Mouse (Mus musculus): ENCODE data around the gene Vcl.

Gene Vcl

DNA sequence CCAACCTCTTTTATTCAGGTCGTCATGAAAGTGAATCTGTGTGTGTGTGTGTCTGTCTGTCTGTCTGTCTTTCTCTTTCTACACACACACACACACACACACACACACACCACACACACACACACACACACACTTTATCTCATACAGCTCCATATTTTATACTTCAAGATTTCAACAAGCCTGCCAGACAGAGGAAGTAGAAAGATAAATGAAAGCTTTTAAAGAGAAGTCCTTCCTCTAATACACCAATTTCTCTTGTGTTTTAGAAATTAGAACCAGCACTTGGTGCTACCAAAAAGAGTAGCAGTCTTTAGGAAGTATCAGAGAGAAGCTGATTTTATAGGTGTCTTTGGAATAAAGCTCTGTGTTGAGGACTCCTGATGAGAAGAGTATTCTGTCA lies 9.7 kb downstream of the Vcl start:
- DNase-seq (ENCODE audit: low spot score in 2 of 2), result no peak

DNA sequence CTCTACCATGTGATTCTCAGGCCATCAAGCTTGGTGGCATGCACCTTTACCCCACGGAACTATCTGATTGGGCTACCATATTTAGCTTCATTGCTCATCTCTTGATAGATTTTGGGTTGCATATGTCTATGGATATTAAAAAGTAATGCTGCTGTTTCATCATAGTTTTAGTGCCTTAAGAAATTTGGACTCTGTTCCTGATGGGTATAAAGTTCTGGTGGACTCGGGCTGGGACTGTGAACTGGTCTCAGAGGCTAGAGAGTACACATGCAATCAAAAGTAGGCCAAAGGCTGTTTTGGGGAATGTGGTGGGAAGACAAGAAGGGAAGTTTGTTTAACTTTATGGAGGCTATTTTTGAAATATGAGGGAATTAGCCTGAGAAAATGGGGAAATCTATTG lies 16.1 kb downstream of the Vcl start:
- DNase-seq (ENCODE audit: low spot score in 2 of 2), result no peak

DNA sequence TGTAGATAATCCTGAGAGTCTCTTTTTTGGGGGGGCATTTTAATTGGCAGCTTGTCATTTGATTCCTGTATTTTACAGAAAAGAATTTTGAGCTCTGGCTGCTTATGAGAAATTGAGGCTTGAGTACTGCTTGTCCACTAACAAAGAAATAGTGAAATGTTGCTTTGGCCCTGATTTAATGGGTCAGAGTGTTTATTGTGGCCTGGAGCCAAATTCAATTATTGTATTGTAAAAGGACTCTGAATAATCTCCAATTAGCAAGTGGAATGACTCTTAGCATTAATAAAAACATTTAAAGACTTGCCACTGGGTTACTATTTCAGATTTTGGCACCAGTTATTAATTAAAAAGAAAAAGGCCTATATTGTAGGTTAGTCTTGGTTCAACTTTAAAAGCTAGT lies 26.8 kb downstream of the Vcl start:
- DNase-seq (ENCODE audit: low spot score in 2 of 2), result no peak

DNA sequence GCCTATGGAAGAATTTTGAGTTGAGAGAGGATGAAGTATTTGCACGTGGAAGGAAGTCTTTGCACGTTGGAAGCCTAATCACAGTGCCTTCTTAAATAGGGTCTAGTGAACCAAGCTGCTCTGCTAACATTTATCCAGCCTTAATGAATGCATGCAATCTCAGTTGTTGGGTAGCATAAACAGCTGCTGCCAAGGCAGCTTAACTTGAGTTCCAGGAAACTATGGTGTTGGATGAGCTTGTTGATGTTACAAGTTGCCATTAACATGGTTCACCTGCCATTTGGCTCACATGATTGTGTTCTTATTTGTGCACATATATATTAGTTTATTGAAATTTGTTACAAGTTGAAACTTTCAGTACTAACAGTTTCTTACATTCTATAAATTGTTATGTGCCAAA lies 29.8 kb downstream of the Vcl start:
- no peak for DNase-seq (ENCODE audit: low spot score in 2 of 2)

DNA sequence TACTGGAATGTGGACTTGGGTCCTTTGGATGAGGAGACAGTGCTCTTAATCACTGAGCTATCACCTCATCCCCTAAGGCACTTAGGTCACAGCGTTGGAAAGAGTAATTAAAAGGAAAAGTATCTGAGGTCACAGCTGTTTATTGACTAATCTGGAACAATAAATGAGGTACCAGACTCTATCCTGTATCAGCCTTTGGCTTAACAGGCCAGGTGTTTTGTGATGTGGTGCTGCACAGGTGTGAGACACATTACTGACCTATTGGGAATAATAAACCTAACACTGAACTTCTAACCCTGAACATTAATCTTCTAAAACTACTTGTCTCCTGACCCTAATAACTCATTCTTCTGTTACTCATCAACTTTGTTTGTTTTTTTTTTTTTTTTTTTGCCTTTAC lies 33.3 kb downstream of the Vcl start:
- DNase-seq (ENCODE audit: low spot score in 2 of 2), result no peak

DNA sequence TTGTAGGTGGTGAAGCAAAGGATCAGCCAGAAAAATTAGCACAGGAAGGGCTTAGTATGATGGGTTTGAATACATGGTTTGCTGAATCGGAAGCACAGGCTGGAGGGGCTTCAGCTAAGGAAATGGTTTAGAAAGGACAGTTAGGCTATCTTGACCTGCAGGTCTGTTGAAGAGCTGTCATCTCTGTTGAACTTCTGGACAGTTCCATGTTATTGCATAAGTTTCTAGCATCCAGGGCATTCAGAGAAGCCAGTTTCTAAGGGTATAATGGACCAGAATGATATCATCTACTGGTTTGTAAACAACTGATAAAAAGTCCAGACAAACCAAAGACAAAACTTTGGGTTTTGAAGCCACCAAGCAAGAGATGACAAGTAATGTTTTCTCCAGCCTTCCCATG lies 33.7 kb downstream of the Vcl start:
- DNase-seq (ENCODE audit: low spot score in 2 of 2), result no peak

DNA sequence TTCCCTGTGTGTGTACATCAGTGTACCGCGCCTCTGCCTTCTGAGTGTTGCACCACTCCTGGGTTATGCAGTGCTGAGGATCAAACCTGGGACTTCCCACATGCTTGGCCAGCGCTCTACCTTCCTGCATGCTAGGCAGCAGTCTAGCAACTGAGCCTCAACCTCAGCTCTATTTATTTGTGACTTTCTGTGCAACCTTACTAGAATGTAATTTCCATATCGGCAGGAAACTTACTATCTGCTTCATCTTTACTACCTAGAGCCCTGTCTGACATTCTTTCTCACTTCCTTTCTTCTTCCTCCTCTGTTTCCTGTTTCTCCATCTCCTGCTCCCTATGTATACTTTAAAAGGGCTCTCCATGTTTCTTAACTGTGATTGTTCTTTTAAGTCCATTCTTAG lies 34.7 kb downstream of the Vcl start:
- DNase-seq (ENCODE audit: low spot score in 2 of 2), result no peak

DNA sequence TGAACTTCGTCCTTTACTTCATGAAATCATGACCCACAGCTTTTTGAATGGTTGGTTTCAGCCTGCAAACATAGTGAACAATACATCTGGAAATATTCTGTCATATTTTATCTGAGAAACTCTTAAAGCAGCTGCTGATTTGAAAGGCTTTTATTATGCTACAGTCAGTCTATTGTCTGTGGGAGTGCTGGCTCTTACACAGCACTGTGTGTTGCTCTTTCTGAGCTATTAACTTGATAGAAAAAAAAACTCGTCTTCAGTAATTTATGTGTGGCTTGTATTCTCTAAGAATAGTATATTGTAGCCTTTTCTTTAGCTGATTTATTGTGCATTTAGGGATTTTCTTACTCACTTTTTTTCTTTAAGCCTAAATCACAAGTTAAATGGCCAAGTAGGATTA lies 35.1 kb downstream of the Vcl start:
- no peak for DNase-seq (ENCODE audit: low spot score in 2 of 2)

DNA sequence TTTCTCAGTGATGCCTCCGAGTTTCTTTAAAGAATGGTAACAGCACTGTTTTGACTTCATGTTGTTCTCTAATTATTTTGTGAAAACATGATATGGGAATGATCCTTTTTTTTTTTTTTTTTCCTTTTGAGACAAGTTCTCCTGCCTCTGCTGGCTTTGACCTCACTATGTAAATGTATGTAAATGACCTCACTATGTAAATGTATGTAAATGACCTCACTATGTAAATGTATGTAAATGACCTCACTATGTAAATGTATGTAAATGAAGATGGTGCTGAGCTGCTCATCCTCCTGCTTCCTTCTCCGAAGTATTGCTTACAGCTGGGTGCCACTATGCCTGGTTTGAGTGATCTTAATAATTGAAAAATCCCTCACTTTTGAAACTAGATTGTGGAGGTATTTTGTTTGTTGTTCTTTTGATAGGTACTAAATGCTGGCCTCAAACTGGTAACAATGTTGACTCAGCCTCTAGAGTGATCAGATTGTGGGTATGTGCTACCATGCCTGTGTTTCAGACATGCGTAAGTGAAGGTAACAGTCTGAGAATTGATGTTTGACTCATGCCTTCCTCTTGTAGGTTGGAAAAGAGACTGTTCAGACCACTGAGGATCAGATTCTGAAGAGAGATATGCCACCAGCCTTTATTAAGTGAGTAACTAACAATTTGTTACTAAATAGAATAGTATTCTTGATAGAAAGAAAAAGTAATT lies 37.9 kb downstream of the Vcl start:
- DNase-seq (ENCODE audit: low spot score in 2 of 2), result no peak

DNA sequence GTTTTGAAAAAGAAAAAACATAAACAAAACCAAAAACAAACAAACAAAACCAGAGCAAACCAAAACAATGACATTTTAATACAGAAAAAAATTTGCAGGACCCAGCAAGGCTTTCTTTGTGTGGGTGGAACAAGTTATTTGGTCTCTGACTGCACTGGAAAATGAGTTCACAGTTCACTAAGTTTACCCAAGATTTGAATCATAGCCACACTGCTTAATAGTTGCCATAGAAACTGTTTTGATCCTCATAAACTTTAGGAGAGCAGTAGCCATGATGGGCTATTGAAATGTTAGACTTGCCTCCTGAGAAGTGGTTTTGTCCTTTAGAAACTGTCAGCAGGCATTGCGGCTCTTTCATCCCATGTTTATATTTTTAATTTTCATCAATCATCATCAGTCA lies 39.9 kb downstream of the Vcl start:
- no peak for DNase-seq (ENCODE audit: low spot score in 2 of 2)

DNA sequence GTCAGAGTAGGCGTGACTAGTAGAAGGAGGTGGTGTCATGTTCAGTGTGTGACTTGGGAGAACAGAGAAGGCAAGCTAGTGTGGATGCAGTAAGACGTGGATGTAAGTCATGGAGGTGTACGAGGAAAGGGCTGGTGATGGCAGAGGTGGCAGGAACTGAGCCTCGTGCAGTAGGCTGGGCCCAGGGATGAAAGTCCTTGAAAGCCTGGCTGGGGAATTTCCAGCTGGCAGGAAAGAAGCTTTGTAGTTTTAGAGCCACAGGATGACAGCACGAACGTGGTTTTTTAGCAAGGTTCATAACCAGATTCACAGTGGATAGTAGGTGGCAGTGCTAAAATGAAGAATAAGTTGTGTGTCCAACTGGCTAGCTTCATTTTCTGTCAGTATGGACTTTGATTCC lies 41.2 kb downstream of the Vcl start:
- no peak for DNase-seq (ENCODE audit: low spot score in 2 of 2)

DNA sequence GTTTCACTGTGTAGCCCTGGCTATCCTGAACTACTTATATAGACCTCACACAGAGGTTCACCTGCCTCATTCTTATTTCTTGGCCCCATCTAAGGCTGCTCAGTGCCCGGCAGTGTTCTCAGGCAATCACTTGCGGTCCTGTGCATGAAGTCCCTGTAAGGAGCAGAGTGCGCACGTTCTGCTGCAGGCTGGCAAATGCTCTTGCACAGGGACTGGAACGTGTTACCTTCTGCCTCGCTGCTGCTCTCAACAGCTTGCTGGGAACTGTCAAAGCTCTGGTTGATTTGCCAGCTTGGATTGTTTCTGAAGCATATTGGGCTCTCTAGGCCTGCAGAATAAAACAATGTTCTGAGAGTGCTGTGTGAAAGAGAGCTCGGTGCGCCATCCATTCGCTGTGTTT lies 41.7 kb downstream of the Vcl start:
- DNase-seq (ENCODE audit: low spot score in 2 of 2), result no peak

DNA sequence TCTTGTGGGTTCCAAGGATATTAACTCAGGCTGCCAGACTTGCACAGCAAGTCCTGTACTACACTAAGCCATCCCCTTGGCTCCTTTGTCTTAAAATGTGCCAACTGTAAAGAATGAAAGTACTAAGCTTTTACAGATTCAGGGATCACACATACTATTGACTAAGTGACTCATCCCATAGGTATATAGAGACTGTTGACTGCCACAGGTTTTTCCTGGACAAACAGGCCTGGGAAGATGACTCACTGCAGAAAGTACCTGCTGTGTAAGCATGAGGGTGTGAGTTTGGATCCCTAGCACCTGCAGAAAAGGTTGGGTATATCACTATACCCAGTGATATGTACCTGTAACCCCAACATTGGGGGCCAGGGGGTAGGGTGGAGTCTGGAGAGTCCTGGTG lies 44.6 kb downstream of the Vcl start:
- DNase-seq (ENCODE audit: low spot score in 2 of 2), result no peak

DNA sequence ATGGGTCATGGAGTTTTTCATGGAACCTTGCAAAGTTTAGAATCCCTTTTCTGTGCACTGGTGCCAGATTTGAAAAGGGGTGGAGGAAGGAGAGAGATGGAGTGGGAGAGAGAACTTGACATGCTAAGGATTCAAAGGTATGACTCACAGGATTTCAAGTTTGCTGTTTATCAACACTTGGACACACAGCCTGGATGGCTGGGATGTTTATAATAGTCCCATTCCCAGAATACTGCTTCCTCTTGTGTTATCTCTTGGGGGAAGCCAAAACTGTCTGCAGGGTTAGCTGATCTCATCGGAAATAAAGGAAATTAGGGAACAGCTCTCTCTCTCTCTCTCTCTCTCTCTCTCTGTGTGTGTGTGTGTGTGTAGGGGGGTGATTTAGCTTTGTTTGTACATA lies 47.5 kb downstream of the Vcl start:
- no peak for DNase-seq (ENCODE audit: low spot score in 2 of 2)

DNA sequence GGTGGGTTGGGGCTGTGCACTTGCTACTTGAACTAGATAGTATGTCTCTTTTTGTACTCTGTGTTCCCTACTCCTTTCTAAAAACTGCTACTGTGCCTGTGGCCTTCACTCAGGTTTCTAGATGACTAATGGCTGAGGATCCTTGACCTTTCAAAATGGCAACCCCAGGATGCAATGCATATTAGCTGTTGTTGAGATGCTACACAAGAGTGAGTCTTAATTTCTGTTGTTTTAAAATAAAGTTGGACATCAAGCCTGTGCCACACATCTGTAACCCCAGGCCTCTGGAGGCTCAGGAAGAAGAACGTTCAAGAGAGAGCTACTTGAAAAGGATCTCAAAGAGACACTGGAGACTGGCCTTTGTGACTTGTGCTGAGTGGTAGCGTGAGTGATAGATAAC lies 48.5 kb downstream of the Vcl start:
- DNase-seq (ENCODE audit: low spot score in 2 of 2), result no peak

DNA sequence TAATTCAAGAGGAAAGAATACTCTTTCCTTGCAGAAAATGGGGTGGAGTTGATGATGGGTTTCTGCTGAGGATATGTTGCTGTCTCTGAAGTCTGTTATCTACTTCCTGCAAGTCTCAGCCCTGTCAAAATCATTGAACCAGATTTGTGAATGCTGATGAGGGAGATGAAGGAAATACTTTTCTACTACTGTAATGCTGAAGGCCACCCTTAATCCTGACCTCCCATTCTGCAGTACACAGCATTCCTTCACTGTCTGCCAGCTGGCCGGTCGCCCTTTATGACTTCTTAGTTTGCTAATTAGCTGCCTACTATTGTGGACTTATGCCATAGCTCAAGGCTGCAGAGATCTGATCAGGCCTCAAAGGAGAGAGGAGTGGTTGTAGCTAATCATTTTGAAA lies 54.6 kb downstream of the Vcl start:
- no peak for DNase-seq (ENCODE audit: low spot score in 2 of 2)

DNA sequence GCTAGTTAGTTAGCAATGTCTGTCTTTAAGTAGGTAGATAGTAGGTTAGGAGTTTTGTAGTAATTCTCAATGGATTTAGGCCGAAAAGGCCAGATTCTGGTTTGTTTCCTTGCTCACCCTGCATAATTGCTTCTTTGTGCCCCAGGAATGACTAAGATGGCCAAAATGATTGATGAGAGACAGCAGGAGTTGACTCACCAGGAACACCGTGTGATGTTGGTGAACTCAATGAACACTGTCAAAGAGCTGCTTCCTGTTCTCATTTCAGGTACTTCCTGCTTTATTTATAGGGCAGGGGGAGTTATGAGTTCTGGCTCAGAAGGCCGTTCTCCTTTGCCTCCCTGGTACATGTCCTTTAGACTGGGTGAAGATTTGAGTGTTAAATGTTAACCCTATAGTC lies 56.3 kb downstream of the Vcl start:
- no peak for DNase-seq (ENCODE audit: low spot score in 2 of 2)

DNA sequence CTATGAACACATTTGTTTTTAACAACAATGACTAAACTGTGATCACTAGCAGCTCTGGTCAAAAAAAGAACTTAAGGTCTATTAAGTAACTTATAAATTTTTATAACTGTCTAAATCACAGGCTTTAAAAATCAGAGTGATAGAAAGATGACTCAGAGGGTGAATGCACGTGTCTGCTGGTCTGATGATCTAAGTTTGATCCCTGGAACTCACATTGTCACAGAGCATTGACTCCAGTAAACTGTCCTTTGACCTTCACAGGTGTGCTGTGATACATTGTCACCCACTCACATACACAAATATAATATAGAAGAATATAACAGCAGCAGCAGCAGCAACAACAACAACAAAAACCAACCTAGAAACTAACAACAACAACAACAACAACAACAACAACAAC lies 62.3 kb downstream of the Vcl start:
- no peak for DNase-seq (ENCODE audit: low spot score in 2 of 2)

DNA sequence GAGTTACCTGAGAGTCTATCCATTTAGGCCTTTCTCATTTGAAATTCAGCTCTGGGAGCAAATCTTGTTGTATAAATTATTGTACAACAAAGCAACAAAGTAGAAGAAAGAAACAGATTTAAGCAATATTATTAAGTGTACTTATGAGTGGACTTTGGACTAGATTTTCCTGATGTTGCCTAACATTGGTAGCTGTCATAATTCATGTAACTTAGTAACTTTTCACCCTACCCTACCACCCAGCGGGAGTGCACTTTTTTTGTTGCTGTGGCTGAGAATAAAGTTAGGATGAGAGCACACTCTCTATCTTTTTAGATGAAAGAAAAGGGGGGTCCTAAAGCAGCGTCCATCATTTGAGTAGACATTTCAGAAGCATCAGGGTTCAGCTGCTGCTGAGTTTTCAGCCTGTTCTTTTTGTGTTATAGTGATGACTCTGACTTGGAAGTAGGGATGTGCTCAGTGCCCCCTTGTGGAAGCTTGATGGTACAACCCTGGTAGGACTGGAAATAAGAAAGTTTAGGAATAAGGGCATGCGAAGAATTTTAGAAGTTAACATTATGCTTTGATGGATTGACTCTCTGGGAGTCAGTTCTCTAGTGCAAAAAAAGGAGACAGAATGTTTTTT lies 64.0 kb downstream of the Vcl start:
- peak in 1 of 2 experiments; percentile 28 for DNase-seq (ENCODE audit: low spot score in 2 of 2)

DNA sequence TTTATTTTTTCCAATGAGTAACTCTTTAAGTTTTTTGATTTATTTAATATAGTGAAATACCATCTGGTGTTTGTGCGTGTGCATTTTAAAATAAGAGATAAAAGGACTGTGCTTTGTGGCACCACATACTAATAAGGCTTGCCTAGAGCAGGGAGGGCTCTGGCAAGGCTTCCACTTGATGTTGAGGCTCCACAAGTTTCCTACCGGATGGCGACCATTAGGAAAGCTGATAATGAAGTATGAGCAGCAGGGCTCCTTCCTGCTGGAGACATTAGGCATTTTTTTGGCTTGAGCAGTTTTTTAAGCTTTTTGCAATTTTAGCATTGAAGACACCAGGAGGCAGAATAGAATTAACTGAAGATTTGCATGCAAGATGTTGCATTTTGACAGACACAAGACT lies 65.3 kb downstream of the Vcl start:
- no peak for DNase-seq (ENCODE audit: low spot score in 2 of 2)

DNA sequence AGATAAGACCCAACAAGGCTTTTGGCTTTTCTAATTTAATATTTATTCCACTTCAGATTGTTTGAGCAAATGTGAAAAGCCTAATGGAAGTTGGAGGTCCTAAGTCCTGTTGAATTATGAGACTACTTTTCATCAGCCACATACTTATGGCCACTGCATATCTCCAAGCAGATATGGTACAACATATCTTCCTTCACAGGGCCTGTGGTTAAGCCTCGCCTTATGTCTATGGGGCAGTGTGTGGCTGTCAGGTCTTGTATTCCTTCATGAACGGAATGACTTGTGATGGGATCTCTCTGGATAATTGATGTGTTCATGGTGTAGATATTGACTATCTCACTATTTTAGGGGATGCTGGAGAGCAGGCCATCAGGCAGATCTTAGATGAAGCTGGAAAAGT lies 66.3 kb downstream of the Vcl start:
- no peak for DNase-seq (ENCODE audit: low spot score in 2 of 2)

DNA sequence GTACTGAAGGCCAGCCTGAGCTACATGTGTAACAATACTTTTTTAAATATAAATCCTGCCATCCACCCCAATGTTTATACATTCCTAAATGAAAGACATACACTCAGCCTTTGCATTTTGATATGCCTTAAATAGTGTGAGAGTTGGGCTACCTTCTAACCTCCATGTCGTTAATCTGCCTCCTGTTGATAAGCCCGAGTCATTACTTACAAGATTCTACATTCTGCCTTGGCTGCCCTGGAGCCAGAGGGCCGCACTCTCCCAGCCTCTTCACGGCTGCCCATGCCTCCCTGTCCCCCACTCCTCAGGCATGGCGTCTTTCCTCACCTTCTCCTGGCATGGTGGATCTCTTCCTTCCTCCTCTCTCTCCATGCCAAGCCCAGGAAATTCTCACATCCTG lies 67.2 kb downstream of the Vcl start:
- DNase-seq (ENCODE audit: low spot score in 2 of 2), result no peak

DNA sequence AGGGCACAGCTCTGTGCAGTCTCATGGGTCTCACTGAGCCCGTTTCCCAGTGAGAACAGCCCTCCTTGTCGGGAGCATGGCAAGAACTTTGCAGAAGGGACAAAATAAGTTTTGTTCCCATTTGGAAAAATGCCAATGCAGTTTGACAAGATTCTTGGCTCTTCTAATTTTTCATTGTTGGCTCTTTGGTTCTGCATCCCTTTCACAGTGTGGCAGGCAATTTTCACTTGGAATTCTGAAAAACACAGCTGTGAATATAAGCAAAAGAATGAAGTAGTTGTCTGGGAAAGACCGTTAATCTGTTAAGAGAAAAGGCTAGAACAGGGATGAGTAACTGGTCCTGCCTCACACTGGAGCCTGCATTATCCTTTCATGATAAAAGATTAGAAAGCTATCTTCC lies 68.3 kb downstream of the Vcl start:
- no peak for DNase-seq (ENCODE audit: low spot score in 2 of 2)

DNA sequence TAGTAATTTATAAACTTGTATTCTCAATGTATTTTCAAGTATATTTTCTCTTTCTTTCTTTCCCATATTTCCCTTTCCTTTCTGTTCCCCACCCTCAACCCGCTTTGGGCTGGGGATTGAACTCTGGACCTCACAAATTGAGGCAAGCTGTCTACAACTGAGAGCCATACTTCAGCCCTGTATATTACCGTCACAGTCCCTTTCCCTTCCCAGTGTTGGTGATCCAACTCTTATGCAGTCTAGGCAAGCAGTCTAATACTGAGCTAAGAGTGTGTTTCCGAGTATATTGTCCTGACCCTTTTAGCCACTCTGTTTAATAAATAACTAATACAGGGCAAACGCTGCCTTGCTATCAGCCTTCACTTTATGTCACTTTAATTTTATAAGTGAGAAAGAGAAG lies 70.4 kb downstream of the Vcl start:
- DNase-seq (ENCODE audit: low spot score in 2 of 2), result no peak

All from spleen, postnatal 4 days (tissue).